Mouse (Mus musculus) adrenal gland, postnatal 14 days (tissue): ENCODE results near the gene Dnase2a. TPM values are rescaled to one million over a fixed set of nuclear protein-coding genes. Genes with fewer than 3 reads are reported as not detected.

Source experiments
- DNase-seq: peaks from one replicate; pipeline ENCODE4 v3.0.0; 2021; ENCODE audit warnings: mixed read lengths
- microRNA-seq, 2 experiments: library from miRNA; unstranded; fragments of <30 nt; microRNA quantifications; one replicate each; pipeline ENCODE4 v1.2.0; 2021
- total RNA-seq: library from RNA; stranded (reverse); gene quantifications from 2 replicates; pipeline ENCODE4 v1.2.3, GENCODE M21; 2021

Dnase2a gene
- total RNA-seq, 1 experiment from 2014 or later, result 8.3 TPM

DNA sequence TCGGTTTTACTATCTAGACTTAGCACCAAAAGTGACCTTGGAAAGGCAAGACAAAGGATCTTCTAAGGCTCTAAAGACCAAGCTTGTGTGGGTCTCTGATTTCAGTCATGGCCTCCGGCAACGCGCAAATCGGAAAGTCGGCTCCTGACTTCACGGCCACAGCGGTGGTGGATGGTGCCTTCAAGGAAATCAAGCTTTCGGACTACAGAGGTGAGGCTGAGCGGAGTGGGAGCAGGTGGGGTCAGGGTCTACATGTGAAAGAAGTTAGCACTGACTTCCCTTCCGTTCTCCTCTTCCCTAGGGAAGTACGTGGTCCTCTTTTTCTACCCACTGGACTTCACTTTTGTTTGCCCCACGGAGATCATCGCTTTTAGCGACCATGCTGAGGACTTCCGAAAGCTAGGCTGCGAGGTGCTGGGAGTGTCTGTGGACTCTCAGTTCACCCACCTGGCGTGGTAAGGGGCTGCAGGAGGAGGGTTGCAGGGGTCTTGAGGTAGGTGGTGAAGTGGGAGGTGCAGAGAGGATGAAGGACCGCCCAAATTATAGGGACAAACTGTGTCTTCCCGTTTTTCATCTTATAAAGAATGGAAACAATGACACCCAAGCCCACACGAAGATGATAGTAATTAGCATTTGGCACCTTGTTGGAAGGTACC, 61.9 kb downstream of the Dnase2a start:
- no peak for DNase-seq

- DNase-seq, result no peak
Measured at GRCm38 (mm10) chr8:84970913-84971312, 62.6 kb downstream of the Dnase2a start.

Small RNA genes lying within 50 kb of the gene (microRNA-seq; reads per million reads assigned to microRNA genes)
- gene Gm24197, result 0 reads per million in 2 experiments
- gene Mir7069, result 2.6 to 3.4 reads per million in 2 experiments

Other genes starting within 250 kb of the Dnase2a start
- gene Ier2, start 245.7 kb upstream of the Dnase2a start, total RNA-seq, result 45.5 and 55.7 TPM in 2 replicates
- gene Trmt1, start 222.3 kb upstream of the Dnase2a start, total RNA-seq, result 62.2 and 67.9 TPM in 2 replicates
- gene Nacc1, start 220.7 kb upstream of the Dnase2a start, total RNA-seq, result 68.3 and 68.8 TPM in 2 replicates
- 4.2 and 9.4 TPM in 2 replicates for gene Lyl1, start 207.1 kb upstream of the Dnase2a start, total RNA-seq
- 0.52 and 0.90 TPM in 2 replicates for gene G430095P16Rik, start 185.6 kb upstream of the Dnase2a start, total RNA-seq
- 124 and 125 TPM in 2 replicates for gene Nfix, start 108.2 kb upstream of the Dnase2a start, total RNA-seq
- 7.1 and 7.4 TPM in 2 replicates for gene Dand5, start 85.7 kb upstream of the Dnase2a start, total RNA-seq
- gene Gadd45gip1, start 77.0 kb upstream of the Dnase2a start, total RNA-seq, result 44.4 and 45.7 TPM in 2 replicates
- gene Rad23a, start 67.9 kb upstream of the Dnase2a start, total RNA-seq, result 108 TPM in 2 replicates
- 521 and 554 TPM in 2 replicates for gene Calr, start 61.6 kb upstream of the Dnase2a start, total RNA-seq
- gene Farsa, start 51.6 kb upstream of the Dnase2a start, total RNA-seq, result 55.2 and 63.4 TPM in 2 replicates
- 17.4 and 17.6 TPM in 2 replicates for gene Syce2, start 36.4 kb upstream of the Dnase2a start, total RNA-seq
- 55.4 and 84.8 TPM in 2 replicates for gene Gcdh, start 14.6 kb upstream of the Dnase2a start, total RNA-seq
- gene Klf1, start 6.6 kb upstream of the Dnase2a start, total RNA-seq, result 0.56 and 5.1 TPM in 2 replicates
- gene Mast1, start 28.8 kb downstream of the Dnase2a start, total RNA-seq, result 1.2 and 3.1 TPM in 2 replicates
- gene Rtbdn, start 38.4 kb downstream of the Dnase2a start, total RNA-seq, result not detected in 2 replicates
- 2.1 TPM in 1 of 2 replicates, not detected in the other for gene Gm49661, start 60.9 kb downstream of the Dnase2a start, total RNA-seq
- gene Prdx2, start 61.0 kb downstream of the Dnase2a start, total RNA-seq, result 532 and 572 TPM in 2 replicates
- 88.3 and 96.4 TPM in 2 replicates for gene Rnaseh2a, start 61.2 kb downstream of the Dnase2a start, total RNA-seq
- gene Junb, start 70.2 kb downstream of the Dnase2a start, total RNA-seq, result 58.3 and 211 TPM in 2 replicates
- gene Hook2, start 82.0 kb downstream of the Dnase2a start, total RNA-seq, result 5.8 and 6.9 TPM in 2 replicates
- not detected in 2 replicates for gene Best2, start 106.0 kb downstream of the Dnase2a start, total RNA-seq
- 91.4 and 94.7 TPM in 2 replicates for gene Asna1, start 116.7 kb downstream of the Dnase2a start, total RNA-seq
- gene Trir, start 118.3 kb downstream of the Dnase2a start, total RNA-seq, result 154 and 161 TPM in 2 replicates
- gene Tnpo2, start 128.4 kb downstream of the Dnase2a start, total RNA-seq, result 65.9 and 67.8 TPM in 2 replicates
- gene Fbxw9, start 151.5 kb downstream of the Dnase2a start, total RNA-seq, result 18.0 and 18.4 TPM in 2 replicates
- gene Gm5741, start 159.4 kb downstream of the Dnase2a start, total RNA-seq, result not detected in 2 replicates
- 28.7 and 40.6 TPM in 2 replicates for gene Dhps, start 163.2 kb downstream of the Dnase2a start, total RNA-seq
- gene Wdr83os, start 172.2 kb downstream of the Dnase2a start, total RNA-seq, result 68.3 and 70.3 TPM in 2 replicates
- 30.0 and 30.9 TPM in 2 replicates for gene Wdr83, start 172.7 kb downstream of the Dnase2a start, total RNA-seq
- 49.8 and 56.3 TPM in 2 replicates for gene Man2b1, start 174.7 kb downstream of the Dnase2a start, total RNA-seq
- 2.0 and 2.8 TPM in 2 replicates for gene Zfp791, start 214.5 kb downstream of the Dnase2a start, total RNA-seq
- not detected in 2 replicates for gene Cks1brt, start 243.4 kb downstream of the Dnase2a start, total RNA-seq